In genomic region chr11:72032589-72032988, GRCm38 (mm10) we compare ENCODE assay signal across 37 mouse cellular contexts. TPM values are rescaled to one million over a fixed set of nuclear protein-coding genes. Genes with fewer than 3 reads are reported as not detected.
"Had no signal": no experiment of that assay in that cellular context is flagged by ENCODE, and none has a peak within 500 bp of the region (broad histone marks: within the 10 kb centered on the region; RNA-seq: fewer than 3 reads in every experiment).

No protein-coding gene starts in this region.

- DNase-seq: heart, postnatal 10 days; heart, postnatal 14 days; heart, postnatal 36 days; heart, postnatal 4 days; kidney, adult 11 months; kidney, adult 18-20 months; kidney, adult 2 months; kidney, adult 8-10 months; kidney, adult 9 months; kidney, postnatal 10 days; kidney, postnatal 14 days; kidney, postnatal 25 days; kidney, postnatal 36 days; kidney, postnatal 4 days; layer of hippocampus, adult 9-11 months; layer of hippocampus, postnatal 36 days had no signal

- ATAC-seq: hindbrain, embryonic 16.5 days; hindbrain, postnatal 0 days; inflammation-experienced regulatory T-cells, adult 6 months; intestine, embryonic 15.5 days; intestine, embryonic 16.5 days; intestine, postnatal 0 days had no signal

- H3K9ac ChIP-seq: heart, embryonic 12.5 days; heart, embryonic 13.5 days; heart, embryonic 15.5 days; hindbrain, embryonic 12.5 days; hindbrain, embryonic 13.5 days; hindbrain, embryonic 14.5 days; hindbrain, embryonic 15.5 days; intestine, embryonic 15.5 days; kidney, embryonic 15.5 days had no signal

- H3K9me3 ChIP-seq: heart, embryonic 10.5 days; heart, embryonic 12.5 days; heart, embryonic 13.5 days; heart, embryonic 15.5 days; hindbrain, embryonic 10.5 days; hindbrain, embryonic 12.5 days; hindbrain, embryonic 13.5 days; hindbrain, embryonic 15.5 days; intestine, embryonic 15.5 days; kidney, embryonic 15.5 days had no signal

- H3K36me3 ChIP-seq: heart, embryonic 10.5 days; heart, embryonic 12.5 days; heart, embryonic 13.5 days; heart, embryonic 15.5 days; hindbrain, embryonic 10.5 days; hindbrain, embryonic 12.5 days; hindbrain, embryonic 13.5 days; hindbrain, embryonic 15.5 days; intestine, embryonic 15.5 days; kidney, embryonic 15.5 days had no signal

- H3K4me1 ChIP-seq: intestine, embryonic 15.5 days had no signal

- H3K4me3 ChIP-seq: heart, embryonic 10.5 days; heart, embryonic 12.5 days; heart, embryonic 13.5 days; heart, embryonic 15.5 days; hindbrain, embryonic 10.5 days; hindbrain, embryonic 12.5 days; hindbrain, embryonic 13.5 days; hindbrain, embryonic 15.5 days; intestine, embryonic 15.5 days; kidney, embryonic 15.5 days; layer of hippocampus, adult 2 months had no signal

- H3K27me3 ChIP-seq: intestine, embryonic 15.5 days had no signal

- H3K4me2 ChIP-seq: heart, embryonic 11.5 days; heart, embryonic 12.5 days; heart, embryonic 13.5 days; heart, embryonic 15.5 days; hindbrain, embryonic 12.5 days; hindbrain, embryonic 13.5 days; hindbrain, embryonic 14.5 days; hindbrain, embryonic 15.5 days; intestine, embryonic 15.5 days; kidney, embryonic 15.5 days had no signal

- H3K27ac ChIP-seq: heart, embryonic 10.5 days; heart, embryonic 13.5 days; heart, embryonic 15.5 days; hindbrain, embryonic 10.5 days; hindbrain, embryonic 12.5 days; hindbrain, embryonic 13.5 days; hindbrain, embryonic 14.5 days; hindbrain, embryonic 15.5 days; hindbrain, postnatal 0 days; intestine, embryonic 15.5 days; kidney, embryonic 15.5 days; kidney, postnatal 0 days; layer of hippocampus, adult 2 months had no signal

RNA-seq across cellular contexts. Expression of gene Aipl1, which starts 4.7 kb away (rescaled TPM):
- polyA plus RNA-seq: hindbrain, embryonic 11.5 days; hindbrain, embryonic 14.5 days; kidney, adult 2 months; large intestine, adult 2 months had no signal
